Mouse (Mus musculus) small intestine, adult 2 months (tissue): ENCODE data around the gene Chst12.

ENCODE experiments used
- CTCF ChIP-seq: fragments of 200-500 bp; IDR thresholded peaks from 2 replicates; pipeline ENCODE4 v1.5.1; 2012; ENCODE audit warnings: low read depth, mild to moderate bottlenecking, control low read depth, inconsistent platforms, low read length, moderate library complexity, mixed read lengths; ENCODE audit not compliant: insufficient replicate concordance, insufficient read length; ENCODE audit errors: extremely low read depth
- POLR2A ChIP-seq: fragments of 200-500 bp; IDR thresholded peaks from 2 replicates; pipeline ENCODE4 v1.6.1; 2012; ENCODE audit warnings: low read depth, mild to moderate bottlenecking, control low read depth, inconsistent platforms, low read length, moderate library complexity

DNA sequence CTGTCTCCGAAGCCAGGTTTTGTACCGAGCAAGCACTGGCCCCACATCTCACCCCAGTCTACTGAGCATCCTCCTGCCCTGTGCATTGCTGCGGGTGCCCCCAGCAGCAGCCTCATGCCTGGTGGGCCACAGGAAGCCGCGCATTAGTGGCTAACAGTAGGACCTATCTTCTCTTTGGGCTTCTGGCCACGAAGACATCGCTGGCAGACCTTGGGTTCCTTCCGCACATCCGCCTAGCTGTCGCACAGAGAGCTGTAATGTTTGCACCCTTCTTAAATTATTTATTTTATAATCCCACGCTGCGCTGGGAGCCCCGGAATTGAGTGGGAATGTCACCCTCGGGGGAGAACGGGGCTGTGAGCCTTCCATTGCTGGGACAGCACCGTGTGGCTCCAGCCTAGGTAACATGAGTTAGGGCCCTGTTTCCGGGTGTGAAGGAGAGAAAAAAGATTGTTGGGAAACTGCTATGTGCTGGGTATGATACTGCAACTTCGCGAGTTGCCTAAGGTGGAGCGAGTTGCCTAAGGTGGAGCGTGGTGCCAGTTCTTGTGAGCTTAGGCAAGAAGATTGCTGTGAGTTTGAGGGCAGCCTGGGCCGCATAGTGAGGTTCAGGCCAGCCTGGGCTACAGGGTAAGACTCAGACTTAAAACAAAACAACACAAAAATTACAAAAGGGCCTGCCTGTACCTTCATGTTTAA lies 895 bp downstream of the Chst12 start:
- TF ChIP-seq POLR2A (no peak), CTCF (no peak)
